9 mouse cellular contexts compared by ENCODE assay signal in genomic region chr15:80024331-80025313, GRCm38 (mm10). TPM values are rescaled to one million over a fixed set of nuclear protein-coding genes. Genes with fewer than 3 reads are reported as not detected.
A peak's percentile ranks its signal among the peaks of the same experiment; 100 is the strongest.
DNase-seq lines count a peak whose midpoint lies in the region; ATAC-seq lines count a peak whose summit lies in the region.
"Had no signal": no experiment of that assay in that cellular context is flagged by ENCODE, and none has a peak within 500 bp of the region (broad histone marks: within the 10 kb centered on the region; RNA-seq: fewer than 3 reads in every experiment).

No protein-coding gene starts in this region.

- no peaks in the 10 kb centered on the region for H3K36me3 ChIP-seq in kidney, embryonic 15.5 days
- no peaks in the 10 kb centered on the region for H3K36me3 ChIP-seq in embryonic facial prominence, embryonic 15.5 days
- H3K36me3 ChIP-seq in limb, embryonic 12.5 days: no peaks in the 10 kb centered on the region
- H3K36me3 ChIP-seq: limb, embryonic 13.5 days had no signal

- WGBS in kidney, embryonic 15.5 days: 28% methylated on average over 11 of the region's 11 CpGs
- WGBS in embryonic facial prominence, embryonic 15.5 days: 39% methylated on average over 11 of the region's 11 CpGs
- WGBS in limb, embryonic 12.5 days: 48% methylated on average over 11 of the region's 11 CpGs

- no peaks in the 10 kb centered on the region for H3K27me3 ChIP-seq in kidney, embryonic 15.5 days
- no peaks in the 10 kb centered on the region for H3K27me3 ChIP-seq in embryonic facial prominence, embryonic 15.5 days
- H3K27me3 ChIP-seq in limb, embryonic 12.5 days: peaks cover 18% of the 10 kb centered on the region; the same call in 1 of the 2 replicates

- DNase-seq in kidney, adult 9 months: no peak
- DNase-seq in Muller cell, postnatal 12 days (ENCODE audit: inconsistent ontology term): peak; percentile 60
- DNase-seq in ovary, postnatal 10 days (ENCODE audit: low spot score): no peak
- DNase-seq in layer of hippocampus, postnatal 14 days (ENCODE audit: low spot score in 2 of 2): no peak
- DNase-seq in cerebellum, adult 9-10 months: no peak

- peak overlapping the region; percentile 61 for H3K27ac ChIP-seq in kidney, embryonic 15.5 days
- H3K27ac ChIP-seq in embryonic facial prominence, embryonic 15.5 days (replicated peaks): 0 out of 2 replicates have a peak overlapping the region, but pooled peaks have one; percentile 17
- H3K27ac ChIP-seq in limb, embryonic 12.5 days: no peak overlapping the region; the same call in 1 of the 2 replicates
- H3K27ac ChIP-seq: limb, embryonic 13.5 days had no signal

- H3K9me3 ChIP-seq in kidney, embryonic 15.5 days (replicated peaks): no peaks in the 10 kb centered on the region
- H3K9me3 ChIP-seq in embryonic facial prominence, embryonic 15.5 days (replicated peaks): no peaks in the 10 kb centered on the region
- no peaks in the 10 kb centered on the region for H3K9me3 ChIP-seq in limb, embryonic 12.5 days
- H3K9me3 ChIP-seq: limb, embryonic 13.5 days had no signal

- ATAC-seq in kidney, embryonic 15.5 days (replicated peaks; ENCODE audit: low FRiP score): peak; percentile 67; the same call in 1 of the 2 replicates
- peak; percentile 27 for ATAC-seq in embryonic facial prominence, embryonic 15.5 days (ENCODE audit: insufficient number of reproducible peaks, low FRiP score, low TSS enrichment, low read depth)
- ATAC-seq in limb, embryonic 12.5 days (ENCODE audit: insufficient number of reproducible peaks, insufficient read depth, low FRiP score, low TSS enrichment, low read depth): no peak

- peaks cover 51% of the 10 kb centered on the region for H3K4me1 ChIP-seq in kidney, embryonic 15.5 days
- peaks cover 27% of the 10 kb centered on the region for H3K4me1 ChIP-seq in embryonic facial prominence, embryonic 15.5 days
- peaks cover 6% of the 10 kb centered on the region; the same call in 1 of the 2 replicates for H3K4me1 ChIP-seq in limb, embryonic 12.5 days (replicated peaks)

- H3K4me2 ChIP-seq in kidney, embryonic 15.5 days: no peak overlapping the region
- no peak overlapping the region for H3K4me2 ChIP-seq in embryonic facial prominence, embryonic 15.5 days (replicated peaks)
- H3K4me2 ChIP-seq in limb, embryonic 12.5 days: no peak overlapping the region
- H3K4me2 ChIP-seq: limb, embryonic 13.5 days had no signal

- no peak overlapping the region for H3K9ac ChIP-seq in kidney, embryonic 15.5 days
- H3K9ac ChIP-seq in embryonic facial prominence, embryonic 15.5 days: no peak overlapping the region
- H3K9ac ChIP-seq in limb, embryonic 12.5 days (replicated peaks): 0 out of 2 replicates have a peak overlapping the region, but pooled peaks have one; percentile 8
- H3K9ac ChIP-seq: limb, embryonic 13.5 days had no signal

- no peak overlapping the region for H3K4me3 ChIP-seq in kidney, embryonic 15.5 days (replicated peaks)
- H3K4me3 ChIP-seq in embryonic facial prominence, embryonic 15.5 days (replicated peaks): no peak overlapping the region
- H3K4me3 ChIP-seq in limb, embryonic 12.5 days (replicated peaks): no peak overlapping the region
- H3K4me3 ChIP-seq: limb, embryonic 13.5 days had no signal

RNA-seq across cellular contexts. Expression of gene Pdgfb, which starts 9.8 kb away (rescaled TPM):
- 3.8 and 5.1 TPM in 2 replicates for polyA plus RNA-seq in kidney, embryonic 15.5 days (2015; fragmentation: Nextera tagmentation; extraction: Ambion mirVana)
- polyA plus RNA-seq in embryonic facial prominence, embryonic 15.5 days (2015; fragmentation: Nextera tagmentation; extraction: Ambion mirVana): 5.2 and 5.7 TPM in 2 replicates
- polyA plus RNA-seq in limb, embryonic 12.5 days (2016; fragmentation: Nextera tagmentation; extraction: Ambion mirVana): 2.5 and 2.8 TPM in 2 replicates
- total RNA-seq in layer of hippocampus, postnatal 14 days (2021): 10 to 100 TPM; 45.4 to 48.1 TPM

RNA-seq across cellular contexts. Expression of gene Cbx7, which starts 53.7 kb away (rescaled TPM):
- 2.9 and 3.0 TPM in 2 replicates for polyA plus RNA-seq in kidney, embryonic 15.5 days (2015; fragmentation: Nextera tagmentation; extraction: Ambion mirVana)
- polyA plus RNA-seq in embryonic facial prominence, embryonic 15.5 days (2015; fragmentation: Nextera tagmentation; extraction: Ambion mirVana): 3.1 and 4.6 TPM in 2 replicates
- 2.0 and 2.5 TPM in 2 replicates for polyA plus RNA-seq in limb, embryonic 12.5 days (2016; fragmentation: Nextera tagmentation; extraction: Ambion mirVana)
- 10 to 100 TPM; 12.8 to 15.1 TPM for total RNA-seq in layer of hippocampus, postnatal 14 days (2021)
